1 mouse cellular context compared by ENCODE assay signal in genomic region chr14:7838564-7839089, GRCm38 (mm10).
TF ChIP-seq lines count a peak whose summit lies in the region.

No protein-coding gene starts in this region.

TF ChIP-seq in CH12.LX, 34 proteins besides CTCF, POLR2A, EP300 and RAD21 (continued from another document):
- TF ChIP-seq ELF1 (IDR thresholded peaks at IDR 0.05; ENCODE audit: low read depth, low read length) (peak; percentile 20; the same call in 1 of the 2 replicates), NRF1 (IDR thresholded peaks at IDR 0.05; ENCODE audit: low read depth, low read length) (no peak), JUND (conservative IDR thresholded peaks at IDR 0.05; ENCODE audit: low read depth, low read length) (no peak), ZNF384 (IDR thresholded peaks at IDR 0.05; ENCODE audit: low read depth, low read length) (no peak), GABPA (IDR thresholded peaks at IDR 0.05; ENCODE audit: insufficient replicate concordance, low read depth, low read length) (no peak), TBP (conservative IDR thresholded peaks at IDR 0.05; ENCODE audit: low read depth, low read length) (no peak), ZKSCAN1 (IDR thresholded peaks at IDR 0.05; ENCODE audit: borderline replicate concordance, low read depth, low read length) (no peak), ETS1 (conservative IDR thresholded peaks at IDR 0.05; ENCODE audit: low read depth, low read length) (peak; percentile 63), BHLHE40 (IDR thresholded peaks at IDR 0.05; ENCODE audit: low read depth, low read length) (peak; percentile 57; the same call in 1 of the 2 replicates), MEF2A (IDR thresholded peaks at IDR 0.05; ENCODE audit: borderline replicate concordance, low read depth, low read length) (peak; percentile 55; the same call in 1 of the 2 replicates), USF2 (conservative IDR thresholded peaks at IDR 0.05; ENCODE audit: low read depth, low read length) (no peak), NELFE (IDR thresholded peaks at IDR 0.05; ENCODE audit: low read depth, low read length) (no peak), CHD1 (IDR thresholded peaks at IDR 0.05; ENCODE audit: low read depth, low read length) (no peak), E2F4 (IDR thresholded peaks at IDR 0.05; ENCODE audit: insufficient replicate concordance, low read depth, low read length) (no peak)
